ENCODE assay signal across 12 mouse cellular contexts in the genomic region with DNA sequence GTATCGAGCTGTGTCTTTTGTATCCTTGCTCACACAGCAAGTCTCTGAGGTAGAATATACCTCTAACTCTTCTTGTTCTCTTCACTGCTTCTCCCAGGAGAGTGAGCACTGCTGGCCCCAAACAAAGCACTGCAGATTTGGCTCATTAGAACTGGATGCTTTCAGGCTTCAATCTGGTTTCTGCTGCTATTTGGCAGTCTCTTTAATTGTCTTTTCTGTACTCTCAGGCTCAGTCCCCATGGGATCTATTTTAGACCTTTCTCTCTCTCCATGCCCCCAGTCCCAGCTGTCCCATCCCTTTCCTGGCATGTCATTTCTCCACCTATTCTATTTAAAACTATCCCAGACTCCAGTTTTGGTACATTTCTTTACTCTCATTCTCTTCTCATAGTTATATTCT. TPM values are rescaled to one million over a fixed set of nuclear protein-coding genes. Genes with fewer than 3 reads are reported as not detected.
DNase-seq lines count a peak whose midpoint lies in the region; ATAC-seq lines count a peak whose summit lies in the region.
"Had no signal": no experiment of that assay in that cellular context is flagged by ENCODE, and none has a peak within 500 bp of the region (broad histone marks: within the 10 kb centered on the region; RNA-seq: fewer than 3 reads in every experiment).

No protein-coding gene starts in this region.

- no peaks in the 10 kb centered on the region for H3K4me1 ChIP-seq in intestine, embryonic 16.5 days (ENCODE audit: control insufficient read depth, insufficient read depth, low read length)
- H3K4me1 ChIP-seq: embryonic facial prominence, embryonic 15.5 days; limb, embryonic 12.5 days had no signal

- intact Hi-C loops in left cerebral cortex, postnatal 14 days (cut with DNase I), result no loop called here

- peak; percentile 49 for DNase-seq in layer of hippocampus, adult 11-12 months (ENCODE audit: low spot score)
- DNase-seq in layer of hippocampus, adult 9-10 months (ENCODE audit: low spot score), result no peak
- peak; percentile 60 to 76 for DNase-seq in cerebellum, adult 18-20 months
- DNase-seq in cerebellum, postnatal 10 days, result peak; percentile 44 to 56
- peak; percentile 18 to 46 for DNase-seq in left cerebral cortex, postnatal 14 days (ENCODE audit: low spot score in 2 of 2)
- DNase-seq in thymus, postnatal 25 days, result no peak
- DNase-seq: gastrocnemius, postnatal 36 days; kidney, adult 11 months had no signal

- H3K4me3 ChIP-seq in intestine, embryonic 16.5 days (ENCODE audit: low read length), result no peak overlapping the region
- H3K4me3 ChIP-seq: embryonic facial prominence, embryonic 15.5 days; limb, embryonic 12.5 days had no signal

- H3K27me3 ChIP-seq in intestine, embryonic 16.5 days (replicated peaks; ENCODE audit: control insufficient read depth, insufficient read depth, low read length), result no peaks in the 10 kb centered on the region
- H3K27me3 ChIP-seq: embryonic facial prominence, embryonic 15.5 days; limb, embryonic 12.5 days had no signal

- no peaks in the 10 kb centered on the region for H3K9me3 ChIP-seq in intestine, embryonic 16.5 days (ENCODE audit: control insufficient read depth, low read length)
- H3K9me3 ChIP-seq: embryonic facial prominence, embryonic 15.5 days; limb, embryonic 12.5 days had no signal

- no peak overlapping the region for H3K9ac ChIP-seq in intestine, embryonic 16.5 days (ENCODE audit: low read depth, low read length)
- H3K9ac ChIP-seq: embryonic facial prominence, embryonic 15.5 days; limb, embryonic 12.5 days; lung, embryonic 14.5 days had no signal

- WGBS in intestine, embryonic 16.5 days, result 57% methylated on average over 1 of the region's 1 CpGs

- no peak overlapping the region for H3K27ac ChIP-seq in intestine, embryonic 16.5 days (ENCODE audit: low read length)
- H3K27ac ChIP-seq: embryonic facial prominence, embryonic 15.5 days; limb, embryonic 12.5 days had no signal

- H3K36me3 ChIP-seq in intestine, embryonic 16.5 days (ENCODE audit: control insufficient read depth, insufficient read depth, low read length), result no peaks in the 10 kb centered on the region
- H3K36me3 ChIP-seq: embryonic facial prominence, embryonic 15.5 days; limb, embryonic 12.5 days had no signal

- ATAC-seq in intestine, embryonic 16.5 days, result no peak

- H3K4me2 ChIP-seq in intestine, embryonic 16.5 days (ENCODE audit: low read depth, low read length), result no peak overlapping the region
- H3K4me2 ChIP-seq: embryonic facial prominence, embryonic 15.5 days; limb, embryonic 12.5 days; lung, embryonic 14.5 days had no signal

RNA-seq across cellular contexts. Expression of gene Kcnj3, which starts 15.0 kb away (rescaled TPM):
- total RNA-seq in left cerebral cortex, postnatal 14 days (2021), result 10 to 100 TPM; 91.3 to 96.2 TPM
- 0.26 and 0.27 TPM in 2 replicates for polyA plus RNA-seq in intestine, embryonic 16.5 days (2015; fragmentation: Nextera tagmentation; extraction: Ambion mirVana)

Comparison
In these comparisons a context has a peak if more than half of its experiments do, and no peak if none do; other contexts are left out.
1. DNase-seq: peak in layer of hippocampus, adult 11-12 months (single experiment), cerebellum, adult 18-20 months (2 of 2), cerebellum, postnatal 10 days (2 of 2) and left cerebral cortex, postnatal 14 days (2 of 2); none in layer of hippocampus, adult 9-10 months (single experiment) and thymus, postnatal 25 days (single experiment).